In the genomic region with DNA sequence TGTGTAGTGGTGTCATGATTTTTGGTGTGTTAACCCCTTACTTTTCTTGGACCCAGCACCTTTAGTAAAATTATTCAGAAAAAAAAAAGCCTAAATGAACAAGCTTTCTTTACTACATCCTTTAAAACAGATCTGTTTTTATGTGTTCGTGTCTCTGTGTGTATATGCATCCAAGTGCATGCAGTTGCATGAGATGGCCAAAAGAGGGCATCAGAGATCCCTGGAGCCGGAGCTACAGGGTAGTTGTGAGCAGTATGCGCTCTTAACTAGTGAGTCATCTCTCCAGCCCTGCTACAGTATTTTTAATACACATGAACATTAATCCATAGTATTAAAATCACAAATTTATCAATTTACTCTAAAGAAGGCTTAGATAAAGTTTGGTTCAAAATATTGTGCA, we compare ENCODE assay signal across 19 mouse cellular contexts. TPM values are rescaled to one million over a fixed set of nuclear protein-coding genes. Genes with fewer than 3 reads are reported as not detected.
A peak's percentile ranks its signal among the peaks of the same experiment; 100 is the strongest.
DNase-seq lines count a peak whose midpoint lies in the region; ATAC-seq and TF ChIP-seq lines count a peak whose summit lies in the region.
"Had no signal": no experiment of that assay in that cellular context is flagged by ENCODE, and none has a peak within 500 bp of the region (broad histone marks: within the 10 kb centered on the region; RNA-seq: fewer than 3 reads in every experiment).

No protein-coding gene starts in this region.

- no peaks in the 10 kb centered on the region for H3K36me3 ChIP-seq in heart, adult 2 months (ENCODE audit: control insufficient read depth, insufficient read depth, low read length)
- no peaks in the 10 kb centered on the region for H3K36me3 ChIP-seq in liver, embryonic 14.5 days (replicated peaks; ENCODE audit: control insufficient read depth, insufficient read depth, low read depth)
- H3K36me3 ChIP-seq in liver, embryonic 11.5 days (ENCODE audit: control insufficient read depth, insufficient read depth, low read length): no peaks in the 10 kb centered on the region
- H3K36me3 ChIP-seq in E14TG2a.4 (ENCODE audit: insufficient read depth, low read length): no peaks in the 10 kb centered on the region
- H3K36me3 ChIP-seq: embryonic facial prominence, embryonic 15.5 days; heart, embryonic 13.5 days; liver, embryonic 13.5 days had no signal

- no peak for TF ChIP-seq EP300 in heart, adult 2 months (IDR thresholded peaks at IDR 0.05; ENCODE audit: insufficient read depth, low read depth, low read length)
- no peak for TF ChIP-seq EP300 in liver, embryonic 14.5 days (IDR thresholded peaks at IDR 0.05; ENCODE audit: low read depth)

- DNase-seq in heart, adult 2 months: no peak
- no peak for DNase-seq in heart, adult 9 months (ENCODE audit: low spot score in 2 of 2)
- no peak for DNase-seq in liver, embryonic 14.5 days (ENCODE audit: low read depth in 3 of 3, low spot score in 3 of 3)
- DNase-seq in liver, embryonic 11.5 days (ENCODE audit: low spot score): no peak
- peak; percentile 46 for DNase-seq in ZHBTc4 (ENCODE audit: low read depth, low spot score)
- no peak for DNase-seq in right cerebral cortex, postnatal 25 days
- no peak for DNase-seq in neural tube, embryonic 10.5 days (ENCODE audit: extremely low spot score, low spot score)
- DNase-seq: adrenal gland, postnatal 36 days; cerebellum, adult 18-20 months; cerebellum, postnatal 25 days; forebrain, postnatal 0 days; kidney, adult 11 months; kidney, postnatal 25 days; liver, embryonic 13.5 days; lung, postnatal 4 days had no signal

- peak; percentile 28 for TF ChIP-seq CTCF in heart, adult 2 months (IDR thresholded peaks at IDR 0.05)
- peak; percentile 23; the same call in 1 of the 2 replicates for TF ChIP-seq CTCF in liver, embryonic 14.5 days (IDR thresholded peaks at IDR 0.05; ENCODE audit: low read depth)
- TF ChIP-seq CTCF in E14TG2a.4 (conservative IDR thresholded peaks at IDR 0.05; ENCODE audit: low read length): peak; percentile 89

- no peaks in the 10 kb centered on the region for H3K27me3 ChIP-seq in heart, adult 2 months (ENCODE audit: control insufficient read depth, insufficient read depth, low read length)
- H3K27me3 ChIP-seq in liver, embryonic 14.5 days (ENCODE audit: control insufficient read depth, insufficient read depth, low read length): no peaks in the 10 kb centered on the region
- H3K27me3 ChIP-seq in liver, embryonic 11.5 days (replicated peaks; ENCODE audit: control insufficient read depth, insufficient read depth, low read length): no peaks in the 10 kb centered on the region
- no peaks in the 10 kb centered on the region for H3K27me3 ChIP-seq in E14TG2a.4 (ENCODE audit: insufficient read depth, low read length)
- H3K27me3 ChIP-seq: embryonic facial prominence, embryonic 15.5 days; heart, embryonic 13.5 days; liver, embryonic 13.5 days had no signal

- H3K27ac ChIP-seq in heart, adult 2 months: no peak overlapping the region
- H3K27ac ChIP-seq in liver, embryonic 14.5 days: no peak overlapping the region
- no peak overlapping the region for H3K27ac ChIP-seq in liver, embryonic 11.5 days (ENCODE audit: low read depth, low read length)
- H3K27ac ChIP-seq: embryonic facial prominence, embryonic 15.5 days; heart, embryonic 13.5 days; hindbrain, embryonic 14.5 days; liver, embryonic 13.5 days had no signal

- H3K79me2 ChIP-seq in heart, adult 2 months (replicated peaks; ENCODE audit: control insufficient read depth, insufficient read depth, low read length): no peaks in the 10 kb centered on the region

- H3K9me3 ChIP-seq in liver, embryonic 14.5 days (ENCODE audit: control insufficient read depth, low read length): no peaks in the 10 kb centered on the region; the same call in 1 of the 2 replicates
- H3K9me3 ChIP-seq in liver, embryonic 11.5 days (ENCODE audit: control insufficient read depth, low read length): no peaks in the 10 kb centered on the region
- no peaks in the 10 kb centered on the region for H3K9me3 ChIP-seq in E14TG2a.4 (ENCODE audit: low read length)
- H3K9me3 ChIP-seq: embryonic facial prominence, embryonic 15.5 days; liver, embryonic 13.5 days had no signal

- H3K9ac ChIP-seq in heart, adult 2 months (ENCODE audit: low read depth, low read length): no peak overlapping the region
- H3K9ac ChIP-seq in liver, embryonic 14.5 days (replicated peaks): no peak overlapping the region
- H3K9ac ChIP-seq in liver, embryonic 11.5 days (ENCODE audit: low read depth, low read length): no peak overlapping the region
- H3K9ac ChIP-seq: embryonic facial prominence, embryonic 15.5 days; forebrain, postnatal 0 days; heart, embryonic 13.5 days; hindbrain, embryonic 14.5 days; liver, embryonic 13.5 days had no signal

- 99% methylated on average over 3 of the region's 3 CpGs for WGBS in heart, adult 2 months
- WGBS in liver, embryonic 14.5 days (ENCODE audit: insufficient replicate concordance): 67% methylated on average over 3 of the region's 3 CpGs
- 91% methylated on average over 3 of the region's 3 CpGs for WGBS in liver, embryonic 11.5 days

- no peak for ATAC-seq in liver, embryonic 14.5 days (ENCODE audit: insufficient read depth)
- ATAC-seq in liver, embryonic 11.5 days (replicated peaks; ENCODE audit: low FRiP score): no peak
- ATAC-seq: forebrain, postnatal 0 days had no signal

- H3K4me3 ChIP-seq in heart, adult 2 months: no peak overlapping the region
- no peak overlapping the region for H3K4me3 ChIP-seq in liver, embryonic 14.5 days (ENCODE audit: insufficient read depth in 1 of 2, low read depth in 2 of 2, low read length in 2 of 2)
- H3K4me3 ChIP-seq in liver, embryonic 11.5 days (ENCODE audit: low read depth, low read length): no peak overlapping the region
- no peak overlapping the region for H3K4me3 ChIP-seq in E14TG2a.4 (replicated peaks; ENCODE audit: low read length)
- H3K4me3 ChIP-seq: embryonic facial prominence, embryonic 15.5 days; heart, embryonic 13.5 days; liver, embryonic 13.5 days had no signal

- TF ChIP-seq POLR2A in heart, adult 2 months (IDR thresholded peaks at IDR 0.05; ENCODE audit: insufficient read depth, low read depth, low read length): no peak

- H3K4me1 ChIP-seq in heart, adult 2 months (ENCODE audit: control insufficient read depth, insufficient read depth, low read length): no peaks in the 10 kb centered on the region
- peaks cover 0 to 2% of the 10 kb centered on the region in 2 experiments; a peak in 1 of 4 replicates for H3K4me1 ChIP-seq in liver, embryonic 14.5 days (replicated peaks; ENCODE audit: control insufficient read depth in 2 of 2, insufficient read depth in 2 of 2, low read length in 1 of 2)
- no peaks in the 10 kb centered on the region for H3K4me1 ChIP-seq in liver, embryonic 11.5 days (replicated peaks; ENCODE audit: control insufficient read depth, insufficient read depth, low read length)
- H3K4me1 ChIP-seq in E14TG2a.4 (replicated peaks; ENCODE audit: low read depth, low read length): peaks cover 8% of the 10 kb centered on the region
- H3K4me1 ChIP-seq: heart, embryonic 13.5 days; liver, embryonic 13.5 days had no signal

- intact Hi-C loops in heart, adult 2 months (cut with DNase I): no loop called here

- H3K4me2 ChIP-seq in liver, embryonic 14.5 days (ENCODE audit: low read depth): no peak overlapping the region
- H3K4me2 ChIP-seq in liver, embryonic 11.5 days: no peak overlapping the region
- H3K4me2 ChIP-seq: embryonic facial prominence, embryonic 15.5 days; heart, embryonic 13.5 days; hindbrain, embryonic 14.5 days; liver, embryonic 13.5 days had no signal

RNA-seq across cellular contexts. Expression of a gene that starts 14.0 kb away (rescaled TPM):
- 10 to 100 TPM; 10.9 to 13.0 TPM for total RNA-seq in heart, adult 2 months (2021)
- 3.6 and 6.9 TPM in 2 replicates for polyA plus RNA-seq in heart, adult 2 months (2012; rRNA removed)
- 9.7 and 9.8 TPM in 2 replicates for polyA plus RNA-seq in liver, embryonic 14.5 days (2012; rRNA removed)
- 12.7 and 13.6 TPM in 2 replicates for polyA plus RNA-seq in liver, embryonic 14.5 days (2014; fragmentation: Nextera tagmentation; extraction: Ambion mirVana)
- 24.3 and 25.9 TPM in 2 replicates for polyA plus RNA-seq in liver, embryonic 11.5 days (2014; fragmentation: Nextera tagmentation; extraction: Ambion mirVana)

Comparison
In these comparisons a context has a peak if more than half of its experiments do, and no peak if none do; other contexts are left out.
1. CTCF ChIP-seq: peak in every context shown above with its lines; median percentile 89 in E14TG2a.4; 28 in heart, adult 2 months; 23 in liver, embryonic 14.5 days.